9 mouse cellular contexts compared by ENCODE assay signal in genomic region chr4:117494911-117495501, GRCm38 (mm10). TPM values are rescaled to one million over a fixed set of nuclear protein-coding genes. Genes with fewer than 3 reads are reported as not detected.
A peak's percentile ranks its signal among the peaks of the same experiment; 100 is the strongest.
DNase-seq lines count a peak whose midpoint lies in the region; ATAC-seq and TF ChIP-seq lines count a peak whose summit lies in the region.
"Had no signal": no experiment of that assay in that cellular context is flagged by ENCODE, and none has a peak within 500 bp of the region (broad histone marks: within the 10 kb centered on the region; RNA-seq: fewer than 3 reads in every experiment).

No protein-coding gene starts in this region.

- ATAC-seq in megakaryocyte, adult 5-6 weeks (ENCODE audit: poor library complexity, severe bottlenecking), result peak; percentile 62
- ATAC-seq: Patski had no signal

- no peak for TF ChIP-seq POLR2A in bone marrow, adult 2 months (IDR thresholded peaks at IDR 0.05; ENCODE audit: borderline replicate concordance, control insufficient read depth, low read depth, low read length)

- H3K27ac ChIP-seq in bone marrow, adult 2 months (ENCODE audit: control insufficient read depth, insufficient read depth, low read depth, low read length, poor library complexity), result peak overlapping the region; percentile 61

- TF ChIP-seq CTCF in bone marrow, adult 2 months (IDR thresholded peaks at IDR 0.05; ENCODE audit: control insufficient read depth, insufficient read depth, low read length), result no peak

- H3K4me3 ChIP-seq in bone marrow, adult 2 months (replicated peaks; ENCODE audit: control insufficient read depth, low read depth, low read length), result peak overlapping the region; percentile 71

- peak; percentile 56 for DNase-seq in kidney, adult 18-20 months
- no peak for DNase-seq in kidney, adult 8-10 months
- DNase-seq in gastrocnemius, postnatal 14 days, result peak; percentile 35
- peak; percentile 14 for DNase-seq in kidney, adult 9 months
- peak; percentile 43 for DNase-seq in testis, postnatal 14 days (ENCODE audit: low spot score)
- DNase-seq in left cerebral cortex, postnatal 25 days (ENCODE audit: low spot score in 2 of 2), result no peak

- WGBS in bone marrow, adult 2 months, result under 1% methylated on average over 47 of the region's 47 CpGs

- no peaks in the 10 kb centered on the region; the same call in 1 of the 2 replicates for H3K4me1 ChIP-seq in bone marrow, adult 2 months (ENCODE audit: control insufficient read depth, insufficient read depth, low read length)

- intact Hi-C loops in gastrocnemius, postnatal 14 days (cut with DNase I; ENCODE audit: low total_unique reads), result no loop called here
- intact Hi-C loops in left cerebral cortex, postnatal 25 days (cut with DNase I), result no loop called here

RNA-seq across cellular contexts. Expression of gene Rnf220, which starts 1.8 kb away (rescaled TPM):
- 44.5 and 49.6 TPM in 2 replicates for polyA plus RNA-seq in bone marrow, adult 2 months (2011; ENCODE audit: insufficient read depth, insufficient read length, low replicate concordance, missing spikeins)
- 10 to 100 TPM; 38.0 to 38.5 TPM for total RNA-seq in gastrocnemius, postnatal 14 days (2021)
- total RNA-seq in megakaryocyte, adult 5-6 weeks (2015), result 38.7 and 40.6 TPM in 2 replicates
- 76.7 and 84.3 TPM in 2 replicates for total RNA-seq in megakaryocyte, adult 5-6 weeks (2017)
- total RNA-seq in left cerebral cortex, postnatal 25 days (2021), result 100 to 1,000 TPM; 179 to 182 TPM

RNA-seq across cellular contexts. Expression of gene Eri3, which starts 55.2 kb away (rescaled TPM):
- polyA plus RNA-seq in bone marrow, adult 2 months (2011; ENCODE audit: insufficient read depth, insufficient read length, low replicate concordance, missing spikeins), result 22.4 and 27.5 TPM in 2 replicates
- total RNA-seq in gastrocnemius, postnatal 14 days (2021), result 10 to 100 TPM; 68.6 to 70.8 TPM
- total RNA-seq in megakaryocyte, adult 5-6 weeks (2015), result 36.8 and 39.7 TPM in 2 replicates
- 12.9 and 13.3 TPM in 2 replicates for total RNA-seq in megakaryocyte, adult 5-6 weeks (2017)
- 100 to 1,000 TPM; 183 to 214 TPM for total RNA-seq in left cerebral cortex, postnatal 25 days (2021)

Comparison
In these comparisons a context has a peak if more than half of its experiments do, and no peak if none do; other contexts are left out.
1. DNase-seq: peak in kidney, adult 18-20 months (single experiment), gastrocnemius, postnatal 14 days (single experiment), kidney, adult 9 months (single experiment) and testis, postnatal 14 days (single experiment); none in kidney, adult 8-10 months (0 of 2) and left cerebral cortex, postnatal 25 days (0 of 2).